Mouse (Mus musculus) WW6 (cell line): ENCODE measurements around the gene Ryr1.
"Not testable (repeated sequence)": the region's sequence is repeated elsewhere in the genome, so short reads cannot be mapped to it uniquely, and the experiment has no call there.

Experiments
- DNase-seq: peaks from one replicate; pipeline ENCODE4 v3.0.0-alpha.2; 2013; ENCODE audit warnings: low read depth, low spot score

The Ryr1 gene

DNA sequence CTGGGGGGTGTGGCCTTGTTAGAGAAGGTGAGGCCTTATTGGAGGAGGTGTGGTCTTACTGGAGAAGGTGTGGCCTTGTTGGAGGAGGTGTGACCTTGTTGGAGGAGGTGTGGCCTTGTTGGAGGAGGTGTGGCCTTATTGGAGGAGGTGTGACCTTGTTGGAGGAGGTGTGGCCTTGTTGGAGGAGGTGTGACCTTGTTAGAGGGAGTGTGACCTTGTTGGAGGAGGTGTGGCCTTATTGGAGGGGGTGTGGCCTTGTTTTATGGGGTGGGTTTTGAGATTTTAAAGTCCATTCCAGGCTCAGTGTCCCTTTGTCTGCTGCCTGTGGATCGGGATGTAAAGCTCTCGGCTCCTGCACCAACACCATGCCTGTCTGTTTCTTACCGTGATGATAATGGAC is 40.6 kb downstream of the Ryr1 start:
- DNase-seq, result no peak

DNA sequence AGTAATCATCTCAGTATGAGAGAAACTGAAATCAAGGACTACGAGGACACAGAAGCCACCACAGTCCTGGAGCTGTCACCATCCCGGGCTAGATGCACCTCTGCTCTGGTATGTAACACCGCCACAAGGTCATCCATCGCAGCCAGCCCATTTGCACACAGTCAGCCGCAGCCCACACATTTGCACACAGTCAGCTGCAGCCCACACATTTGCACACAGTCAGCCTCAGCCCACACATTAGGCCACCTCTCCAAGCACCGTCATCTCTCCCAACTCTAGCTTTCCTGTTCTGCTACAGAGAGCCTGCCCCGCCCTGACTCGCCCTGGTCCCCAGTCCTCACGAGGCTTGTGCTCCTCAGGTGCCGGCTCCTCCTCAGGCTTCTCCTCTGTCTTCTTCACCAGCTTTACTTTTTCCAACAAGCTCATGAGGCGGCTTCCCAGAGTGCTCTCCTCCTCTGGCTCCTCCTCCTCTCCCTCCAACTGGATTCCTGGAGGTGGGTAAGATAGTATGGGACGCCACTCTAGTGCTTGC is 45.5 kb downstream of the Ryr1 start:
- DNase-seq, result no peak

DNA sequence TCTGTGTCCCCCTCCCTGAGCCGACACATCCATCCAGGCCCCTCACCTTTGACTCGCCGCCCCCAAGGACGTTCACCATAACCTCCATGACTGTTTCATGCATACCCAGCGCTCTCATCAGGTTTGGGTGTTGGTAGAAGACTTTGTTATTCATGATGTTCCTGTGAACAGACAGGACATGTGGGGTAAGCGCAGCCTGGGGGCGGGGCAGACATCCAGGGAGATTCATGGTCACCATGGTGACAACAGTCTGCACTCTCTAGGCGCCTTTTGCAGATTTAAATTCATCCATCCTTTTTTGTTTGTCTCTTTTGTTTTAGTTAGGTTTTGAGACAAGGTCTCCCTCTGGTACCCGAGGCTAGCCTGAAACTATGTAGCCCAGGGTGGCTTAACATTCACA is 48.0 kb downstream of the Ryr1 start:
- DNase-seq, result no peak

DNA sequence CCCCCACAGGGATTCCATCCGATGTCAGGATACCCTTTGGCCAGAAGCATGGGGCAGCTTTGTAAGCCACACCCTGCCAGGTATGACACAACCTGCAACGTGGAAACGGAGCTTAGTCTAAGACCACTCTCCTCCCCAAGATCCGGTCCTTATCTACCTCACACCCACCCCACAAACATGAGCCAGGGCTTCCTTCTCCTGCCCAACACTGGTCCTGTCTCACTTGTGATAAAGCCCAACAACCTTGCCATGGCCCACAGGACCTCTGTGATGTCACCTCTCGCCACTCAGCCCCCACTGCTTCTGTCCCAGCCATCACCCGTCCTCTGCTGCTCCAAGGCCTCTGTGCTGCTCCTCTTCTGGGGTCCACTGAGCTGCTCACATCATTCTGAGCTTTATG is 49.8 kb downstream of the Ryr1 start:
- DNase-seq, result no peak

DNA sequence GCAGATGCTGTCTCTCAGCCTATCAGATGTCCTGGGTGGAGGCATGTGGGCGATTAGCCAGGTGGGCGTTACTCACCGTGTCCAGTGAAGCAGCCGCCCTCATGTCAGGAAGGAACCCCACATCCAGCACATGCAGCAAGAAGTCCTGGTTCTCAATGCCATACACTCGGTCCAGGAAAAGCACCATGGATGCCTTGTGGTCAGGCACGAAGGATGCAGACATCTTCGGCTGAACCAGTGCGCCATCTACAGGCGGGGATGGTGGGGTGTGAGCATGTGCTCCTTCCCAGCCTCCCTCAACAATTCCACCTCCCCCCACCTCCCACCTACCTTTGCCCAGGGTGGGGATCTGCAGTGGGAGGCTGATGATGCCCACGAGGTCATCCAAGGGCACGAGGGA is 52.3 kb downstream of the Ryr1 start:
- DNase-seq, result no peak

DNA sequence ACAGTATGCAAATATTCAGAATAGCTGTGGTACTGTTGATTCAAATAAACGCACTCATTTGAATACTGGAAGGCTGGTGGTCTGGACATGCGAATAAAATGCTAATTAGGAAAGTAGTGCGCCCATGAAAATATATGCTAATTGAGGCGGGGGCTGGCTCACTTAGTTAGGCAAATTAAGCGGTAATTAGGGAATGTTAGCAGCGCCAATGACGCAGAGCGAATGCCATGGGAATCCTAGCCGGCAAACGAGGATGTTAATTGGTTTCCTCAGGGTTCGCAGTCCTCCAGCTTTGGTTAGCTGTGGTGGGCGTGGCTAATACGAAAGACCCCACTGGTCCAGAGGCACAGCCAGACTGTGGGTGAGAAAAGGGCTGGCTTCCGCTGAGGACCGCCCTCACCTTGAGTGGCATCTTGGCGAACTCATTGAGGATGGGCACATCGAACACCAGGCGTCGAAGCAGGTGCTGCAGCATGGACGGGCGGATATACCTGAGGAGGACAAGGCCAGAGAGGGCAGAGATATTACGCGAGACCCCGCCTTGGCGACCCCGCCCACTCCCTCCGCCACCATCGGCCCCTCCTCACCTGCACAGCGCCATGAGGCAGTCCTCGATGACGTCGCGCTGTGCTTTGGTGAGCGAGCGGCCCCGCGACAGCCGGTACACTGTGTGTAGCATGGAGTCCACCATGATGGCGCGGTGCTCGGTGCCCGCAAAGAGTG is 53.6 kb downstream of the Ryr1 start:
- DNase-seq, result no peak

DNA sequence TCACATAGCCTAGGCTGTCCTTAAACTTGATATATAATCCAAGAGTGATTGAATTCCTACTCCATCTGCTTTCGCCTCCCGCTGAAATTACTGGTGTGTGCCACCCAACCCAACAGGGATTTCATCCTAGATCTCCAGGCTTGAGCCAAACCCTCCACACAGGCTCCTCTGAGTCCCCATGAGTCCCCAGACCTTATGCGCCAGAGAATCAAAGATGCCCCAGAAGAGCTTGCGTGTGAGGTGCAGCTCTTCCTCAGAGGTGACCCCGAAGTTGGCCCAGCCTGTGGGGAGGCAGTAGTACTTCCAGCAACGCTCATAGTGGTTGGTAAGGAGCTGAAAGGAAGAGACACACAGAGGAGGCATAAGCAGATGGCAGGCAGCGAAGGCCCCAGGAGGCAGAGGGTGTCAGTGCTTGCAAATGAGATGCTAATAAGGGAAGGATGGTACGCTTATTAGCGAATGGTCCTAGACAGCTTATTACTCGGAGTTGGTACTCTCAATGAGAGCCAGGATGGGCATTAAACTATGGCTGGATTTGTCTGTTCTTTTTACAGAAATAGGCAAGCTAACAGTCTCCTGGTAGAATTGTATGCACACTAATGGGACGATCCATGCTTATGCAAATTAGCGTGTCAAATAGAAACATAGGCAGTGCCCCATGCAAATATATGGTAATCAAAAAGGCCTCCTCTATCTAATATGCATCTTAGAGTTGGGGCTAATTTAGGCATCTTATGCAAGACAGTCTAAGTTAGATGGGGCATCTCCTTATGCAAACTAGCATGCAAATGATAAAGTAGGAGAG is 54.4 kb downstream of the Ryr1 start:
- DNase-seq, result no peak

DNA sequence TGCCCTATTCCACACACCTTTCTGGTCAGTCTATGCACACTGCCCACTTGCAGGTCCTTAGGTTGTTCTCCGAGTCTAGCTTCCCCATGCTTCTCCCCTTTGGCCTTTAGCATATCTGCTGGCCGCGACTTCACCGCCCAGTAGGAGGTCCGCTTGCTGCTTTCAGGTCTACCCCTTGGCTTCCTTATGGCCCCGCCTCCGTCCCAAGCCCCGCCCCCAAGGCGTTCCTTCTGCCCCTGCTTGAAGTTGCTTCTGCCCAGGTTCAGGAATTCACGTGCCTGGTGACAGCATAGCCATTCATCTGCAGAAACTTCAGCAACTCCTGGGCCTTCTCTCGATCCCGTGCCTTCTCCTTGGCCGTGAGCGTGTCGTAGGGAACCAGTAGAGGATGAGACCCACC is 57.2 kb downstream of the Ryr1 start:
- DNase-seq, result peak; percentile 74

DNA sequence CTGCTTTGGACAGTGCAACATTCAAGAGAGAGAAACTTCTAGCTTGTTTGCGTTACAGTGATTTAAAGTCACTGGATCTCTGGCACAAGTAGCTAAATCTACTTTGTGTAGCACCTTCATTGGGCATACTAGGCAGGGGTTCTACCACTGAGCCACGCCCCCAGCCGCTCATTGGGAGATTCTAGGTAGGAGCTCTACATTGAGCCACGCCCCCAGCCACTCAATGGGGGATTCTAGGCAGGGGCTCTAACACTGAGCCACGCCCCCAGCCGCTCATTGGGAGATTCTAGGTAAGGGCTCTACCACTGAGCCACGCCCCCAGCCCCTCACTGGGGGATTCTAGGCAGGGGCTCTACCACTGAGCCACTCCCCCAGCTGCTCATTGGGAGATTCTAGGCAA is 61.5 kb downstream of the Ryr1 start:
- DNase-seq, result not testable (repeated sequence)

DNA sequence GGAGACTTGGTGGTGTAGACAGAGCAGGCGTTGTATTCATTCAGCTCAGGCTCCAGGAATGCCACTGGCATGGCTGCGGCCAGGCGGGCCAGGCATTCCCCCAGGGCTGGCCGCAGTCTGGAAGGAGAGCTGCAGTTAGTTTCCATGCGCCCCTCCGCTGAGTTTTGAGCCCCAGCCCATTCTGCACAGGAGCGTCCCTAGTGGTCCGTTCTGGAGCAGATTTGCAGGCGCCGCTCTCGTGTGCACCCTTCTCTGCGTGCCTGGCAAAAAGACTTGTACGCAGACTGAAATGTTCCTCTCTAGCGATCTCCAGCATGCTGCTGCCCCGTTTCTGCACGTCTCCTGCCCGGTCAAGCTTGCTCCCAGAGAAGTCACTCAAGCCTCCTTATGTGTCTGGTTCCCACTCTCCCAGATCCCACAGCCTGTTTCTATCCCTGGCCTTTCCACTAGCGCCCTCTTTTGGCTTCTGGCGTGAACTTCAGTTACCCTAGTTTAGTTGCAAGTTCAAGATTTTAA is 63.4 kb downstream of the Ryr1 start:
- DNase-seq, result no peak

DNA sequence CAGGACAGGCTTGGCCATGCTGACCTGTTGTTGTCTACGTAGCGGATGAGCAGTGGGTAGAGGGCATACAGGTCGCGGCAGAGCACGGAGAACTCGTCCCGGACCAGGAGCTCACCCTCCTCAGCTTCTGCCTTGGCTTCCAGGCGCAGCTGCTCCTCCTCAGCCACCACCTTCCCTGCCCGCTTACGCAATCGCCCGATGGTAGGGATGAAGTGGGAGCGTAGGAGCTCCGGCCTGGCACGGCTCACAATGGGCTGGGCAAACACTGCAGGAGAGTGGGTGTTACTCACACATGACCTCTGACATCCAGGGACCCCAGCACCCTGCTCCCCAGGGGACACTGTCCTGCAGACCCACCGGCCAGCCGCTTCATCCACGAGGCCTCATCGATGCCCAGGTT is 65.5 kb downstream of the Ryr1 start:
- DNase-seq, result no peak

DNA sequence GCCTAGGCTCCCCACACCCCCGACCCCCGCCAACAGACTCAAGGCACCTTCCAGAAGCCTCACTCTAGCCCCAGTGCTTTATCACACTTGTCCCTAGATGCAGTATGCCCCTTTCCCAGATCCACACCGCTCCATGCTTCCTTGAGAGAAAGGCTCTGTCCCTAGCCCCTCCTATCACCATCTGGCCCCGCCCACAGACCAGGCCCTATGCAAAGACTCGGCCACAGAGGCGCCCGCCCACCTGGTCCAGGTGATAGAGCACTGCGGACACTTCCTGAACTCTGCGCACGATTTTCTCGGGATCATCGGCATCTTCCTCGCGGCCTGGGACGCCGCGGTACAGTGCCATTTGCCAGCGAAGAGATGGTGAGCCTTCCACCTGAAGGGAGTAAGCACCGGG is 72.2 kb downstream of the Ryr1 start:
- no peak for DNase-seq

DNA sequence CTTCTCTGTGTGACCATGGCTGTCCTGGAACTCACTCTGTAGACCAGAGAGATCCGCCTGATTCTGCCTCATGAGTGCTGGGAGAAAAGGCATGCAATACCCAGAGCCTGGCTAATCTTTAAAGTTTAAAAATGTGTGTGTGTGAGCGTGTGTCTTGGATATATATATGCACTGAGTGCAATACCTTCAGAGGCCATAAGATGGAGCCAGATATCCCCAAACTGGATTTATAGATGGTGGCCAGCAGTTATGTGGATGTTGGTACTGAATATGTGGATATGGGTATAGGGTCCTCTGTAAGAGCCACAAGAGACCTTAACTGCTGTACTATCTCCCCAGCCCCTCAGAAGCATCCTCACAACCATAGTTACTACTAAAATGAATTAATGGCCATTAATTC is 74.2 kb downstream of the Ryr1 start:
- DNase-seq, result no peak

DNA sequence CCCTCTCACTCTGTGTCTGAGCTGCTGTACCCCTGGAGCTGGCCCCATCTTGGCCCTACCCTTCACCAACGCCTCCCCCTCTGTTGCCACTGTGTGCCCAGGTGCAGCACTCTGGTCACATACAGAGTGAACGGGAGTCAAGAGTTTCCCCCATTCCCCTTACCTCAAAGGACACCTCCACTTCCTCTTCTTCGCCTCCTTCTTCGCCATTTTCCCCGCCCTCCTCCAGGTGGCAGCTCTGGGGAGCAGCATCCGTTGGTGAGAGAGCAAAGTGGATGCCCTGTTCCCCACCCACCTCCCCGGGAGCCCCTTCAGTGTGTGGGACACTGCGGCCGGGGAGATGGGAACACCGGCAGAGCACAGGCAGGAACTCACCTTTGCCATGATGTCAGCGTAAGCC is 76.4 kb downstream of the Ryr1 start:
- DNase-seq, result no peak

DNA sequence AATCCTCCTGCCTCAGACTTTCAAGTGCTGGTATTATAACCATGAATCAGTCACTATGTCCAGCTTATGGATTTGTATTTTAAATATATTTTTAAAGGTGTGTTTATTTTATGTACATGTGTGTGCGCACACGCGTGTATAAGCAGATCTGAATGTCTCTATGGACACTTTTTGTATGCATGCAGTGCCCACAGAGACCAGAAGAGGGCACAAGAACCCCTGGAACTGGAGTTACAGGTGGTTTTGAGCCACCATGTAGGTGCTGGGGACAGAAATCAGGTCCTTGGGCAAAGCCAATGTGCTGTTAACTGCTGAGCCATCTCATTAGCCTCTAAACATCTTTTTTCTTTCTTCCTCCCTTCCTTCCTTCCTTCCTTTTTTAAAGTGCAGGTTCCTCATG is 76.9 kb downstream of the Ryr1 start:
- DNase-seq, result no peak

DNA sequence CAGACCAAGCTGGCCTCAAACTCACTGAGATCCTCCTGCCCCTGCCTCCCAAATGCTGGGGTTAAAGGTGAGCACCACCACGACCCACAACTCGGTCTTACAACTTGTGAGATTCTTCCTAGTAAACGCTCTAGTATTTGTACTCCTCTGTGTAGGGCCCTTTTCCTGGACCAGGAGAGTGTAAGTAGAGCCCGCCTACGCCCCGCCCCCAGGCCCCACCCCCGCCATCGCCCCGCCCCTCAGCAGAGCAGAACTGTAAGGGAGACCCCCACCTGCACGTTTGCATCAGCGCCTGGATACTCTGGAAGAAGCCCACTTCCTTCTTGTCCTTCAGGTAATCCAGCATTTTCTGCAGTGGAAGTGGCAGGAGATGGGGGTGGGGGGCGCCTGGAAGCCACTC is 78.4 kb downstream of the Ryr1 start:
- no peak for DNase-seq

DNA sequence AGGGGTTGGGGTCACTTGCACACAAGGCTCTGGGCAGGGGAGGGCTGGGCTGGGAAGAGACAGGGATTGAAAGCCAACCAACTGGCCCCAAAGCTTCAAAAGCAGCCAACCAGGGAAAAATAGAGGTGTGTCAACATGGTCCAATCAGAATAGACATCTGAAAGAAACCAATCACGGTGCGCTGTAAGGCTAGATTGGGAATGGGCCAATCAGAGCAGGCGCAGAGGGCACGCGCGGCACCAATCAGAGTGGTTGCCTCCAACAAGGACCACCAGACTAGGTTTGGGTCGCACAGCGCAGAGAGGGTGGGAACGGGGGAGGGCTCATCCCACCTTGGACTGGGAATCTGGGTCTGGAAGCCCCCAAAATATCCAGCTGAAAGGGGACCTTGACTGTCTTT is 80.7 kb downstream of the Ryr1 start:
- DNase-seq, result peak; percentile 52

DNA sequence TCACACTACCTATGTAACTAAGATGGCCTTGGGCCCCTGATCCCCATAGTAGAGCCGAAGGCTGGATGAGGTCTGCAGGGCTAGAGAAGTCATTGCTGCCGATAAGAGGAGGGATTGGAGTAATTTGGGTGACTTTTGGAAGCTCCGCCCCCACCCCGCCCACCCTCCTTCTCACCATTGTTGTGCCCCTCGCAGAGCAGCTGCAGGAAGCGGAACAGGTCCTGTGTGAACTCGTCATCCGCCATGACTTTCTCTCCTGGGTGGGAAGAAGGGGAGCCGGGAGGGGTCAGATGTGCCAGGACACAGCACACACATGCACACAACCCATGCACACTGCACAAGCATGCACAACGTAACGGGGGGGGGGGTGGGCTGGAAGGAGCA is 81.3 kb downstream of the Ryr1 start:
- DNase-seq, result no peak

DNA sequence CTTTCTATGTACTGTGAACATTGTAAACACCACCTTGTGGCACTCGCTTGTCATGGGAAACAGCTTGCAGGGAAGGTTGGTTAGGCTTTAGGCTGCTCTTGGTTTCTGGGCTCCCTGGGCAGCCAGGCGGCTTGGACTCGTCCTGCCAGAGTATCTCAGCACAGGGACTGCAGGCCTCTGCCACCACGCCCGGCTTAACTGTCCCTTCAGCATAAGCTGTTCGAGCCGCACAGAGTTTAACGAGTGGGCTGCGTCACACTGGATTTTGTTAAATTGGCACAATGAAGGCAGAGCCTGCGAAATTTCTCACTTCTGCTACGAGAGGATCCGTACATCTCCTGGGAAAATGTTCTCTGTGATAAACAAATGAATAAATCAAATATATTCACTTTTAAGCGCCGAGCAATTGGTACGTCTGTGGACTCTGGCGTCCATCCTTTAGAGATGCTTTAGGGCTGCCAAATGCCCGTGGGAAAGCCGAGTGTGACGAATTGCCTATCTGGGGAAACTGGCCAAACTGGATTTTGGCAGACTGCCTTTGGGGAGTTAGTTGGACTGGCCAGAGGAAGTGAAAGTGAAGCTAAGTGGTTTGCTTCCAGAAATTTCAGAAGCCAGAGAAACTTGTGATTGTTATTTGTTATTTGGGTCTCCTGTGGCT is 81.8 kb downstream of the Ryr1 start:
- no peak for DNase-seq

DNA sequence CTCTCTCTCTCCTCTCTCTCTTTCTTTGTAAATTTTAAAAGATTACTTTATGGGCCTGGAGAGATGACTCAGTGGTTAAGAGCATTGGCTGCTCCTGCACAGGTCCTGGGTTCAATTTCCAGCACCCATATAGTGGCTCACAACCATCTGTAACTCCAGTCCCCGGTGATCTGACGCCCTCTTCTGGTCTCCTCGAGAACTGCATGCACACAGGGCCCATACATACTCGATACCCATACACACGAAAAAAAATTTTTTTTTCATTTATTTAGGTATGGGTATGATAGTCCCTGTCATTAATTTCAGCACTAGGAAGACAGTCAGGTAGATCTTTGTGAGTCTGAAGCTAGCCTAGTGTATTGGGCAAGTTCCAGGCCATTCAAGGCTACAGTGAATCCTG is 83.8 kb downstream of the Ryr1 start:
- no peak for DNase-seq

DNA sequence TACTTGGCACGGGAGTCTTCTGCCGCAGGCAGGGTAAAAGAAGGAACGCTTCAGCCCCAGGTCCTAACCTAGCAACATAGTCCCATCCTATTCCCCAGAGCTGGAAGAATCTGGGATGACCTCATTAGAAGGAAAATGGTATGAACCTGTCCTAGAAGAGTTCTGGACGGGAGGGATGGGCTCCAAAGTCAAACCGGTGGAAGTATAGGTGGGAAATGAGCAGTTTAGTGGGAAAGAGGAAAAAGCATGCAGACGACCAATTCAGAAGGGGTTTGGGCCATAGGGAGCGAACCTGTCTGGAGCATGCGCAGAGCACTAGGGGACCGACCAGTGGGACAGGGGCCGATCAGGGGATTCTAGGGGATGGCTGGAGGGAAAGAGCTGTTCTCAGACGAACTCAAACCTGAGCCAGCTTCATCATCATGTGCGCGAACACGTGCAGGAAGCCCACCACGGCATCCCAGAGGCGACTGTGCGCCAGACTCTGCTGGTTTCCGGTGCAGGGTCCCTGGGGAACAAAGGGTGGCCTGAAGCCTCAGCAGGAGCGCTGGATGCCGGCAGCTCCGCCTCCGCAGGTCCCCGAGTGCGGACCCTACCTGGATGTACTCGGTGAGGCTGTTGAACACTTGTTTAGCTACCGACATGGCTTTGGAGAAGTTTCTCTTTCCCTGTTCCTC is 84.9 kb downstream of the Ryr1 start:
- peak; percentile 65 for DNase-seq

DNA sequence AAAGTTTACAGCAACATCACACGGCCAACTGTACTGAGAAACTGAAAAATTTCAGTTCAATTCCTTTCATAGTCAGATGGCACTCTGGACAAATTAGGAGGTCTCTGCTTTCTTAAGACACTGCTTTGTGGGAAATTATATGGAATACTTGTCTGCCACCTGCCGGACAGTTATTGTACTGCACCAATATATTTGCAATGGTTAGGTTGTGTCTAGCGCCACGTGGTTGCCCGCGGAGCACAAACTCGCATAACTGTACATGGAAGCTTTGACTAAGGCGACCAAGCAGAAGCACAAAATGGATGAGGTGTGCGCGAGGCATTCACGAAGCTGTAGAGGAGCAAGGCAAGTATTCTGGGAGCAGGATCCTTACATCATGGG is 85.4 kb downstream of the Ryr1 start:
- peak; percentile 72 for DNase-seq
